Mouse (Mus musculus) hindlimb bud, embryonic 11.5 days (tissue): ENCODE results near the gene Arhgap25.

Experiments
- DNase-seq: peaks from one replicate; pipeline ENCODE4 v3.0.0-alpha.2; 2012; ENCODE audit warnings: low read depth, low spot score; ENCODE audit errors: extremely low spot score

The Arhgap25 gene

GRCm38 (mm10) chr6:87451016-87451415 is 82.0 kb downstream of the Arhgap25 start:
- no peak for DNase-seq

DNA sequence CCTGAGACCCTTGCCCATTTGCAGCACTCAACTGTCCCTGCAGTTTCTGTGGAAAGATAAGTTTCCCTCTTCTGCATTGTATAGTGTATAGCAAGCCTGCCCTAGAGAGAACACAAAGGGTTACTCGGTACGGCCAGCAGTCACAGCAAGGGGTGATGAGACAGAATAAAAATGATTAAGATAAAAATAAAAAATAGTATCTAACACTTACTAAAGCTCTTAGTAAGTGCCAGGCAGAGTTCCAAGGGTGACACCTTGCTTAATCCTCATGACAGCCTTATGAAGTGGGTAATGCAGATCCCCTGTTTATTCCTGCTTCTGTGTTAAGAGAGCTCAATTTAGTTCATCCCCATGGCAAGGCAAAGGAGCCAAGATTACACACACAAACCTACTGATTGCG is 83.5 kb downstream of the Arhgap25 start:
- no peak for DNase-seq

DNA sequence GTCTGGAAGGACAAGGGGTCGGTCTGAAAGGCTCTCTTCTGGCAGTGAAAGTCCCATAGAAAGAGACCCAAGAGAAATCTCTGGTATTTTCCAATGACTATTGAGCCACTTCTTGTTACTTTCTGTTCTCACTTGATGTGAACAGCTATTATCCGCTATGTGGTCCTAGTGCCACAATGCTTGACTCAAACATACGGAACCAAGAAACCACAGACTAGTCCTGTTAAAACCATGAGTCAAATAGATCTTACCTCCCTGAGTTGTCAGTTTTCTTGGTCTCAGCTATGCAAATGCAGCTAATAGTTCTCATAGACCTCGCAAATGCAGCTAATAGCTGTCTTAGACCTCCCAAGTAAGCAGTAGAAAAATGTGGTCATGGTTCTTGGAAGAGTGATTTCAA is 85.8 kb downstream of the Arhgap25 start:
- no peak for DNase-seq

DNA sequence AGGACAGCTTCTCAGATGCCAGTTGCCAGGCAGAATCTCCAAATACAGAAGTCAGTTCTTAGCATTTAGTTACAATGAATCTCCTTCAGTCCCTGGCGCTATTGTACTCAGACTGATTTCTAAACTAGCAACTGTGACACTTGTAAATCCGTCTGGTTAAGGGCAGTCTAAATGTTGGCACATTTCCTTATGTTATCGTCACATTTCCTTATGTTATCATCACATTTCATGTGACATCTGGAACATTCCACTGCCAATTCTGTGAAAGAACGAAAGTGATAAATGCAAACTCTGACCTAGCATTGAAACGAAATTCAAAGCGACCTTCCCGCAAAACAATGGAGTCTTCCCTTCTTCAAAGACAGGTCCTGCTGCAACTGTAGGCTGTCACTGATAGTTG is 87.8 kb downstream of the Arhgap25 start:
- DNase-seq, result no peak

- no peak for DNase-seq
Measured at GRCm38 (mm10) chr6:87443253-87443652, 89.8 kb downstream of the Arhgap25 start.

DNA sequence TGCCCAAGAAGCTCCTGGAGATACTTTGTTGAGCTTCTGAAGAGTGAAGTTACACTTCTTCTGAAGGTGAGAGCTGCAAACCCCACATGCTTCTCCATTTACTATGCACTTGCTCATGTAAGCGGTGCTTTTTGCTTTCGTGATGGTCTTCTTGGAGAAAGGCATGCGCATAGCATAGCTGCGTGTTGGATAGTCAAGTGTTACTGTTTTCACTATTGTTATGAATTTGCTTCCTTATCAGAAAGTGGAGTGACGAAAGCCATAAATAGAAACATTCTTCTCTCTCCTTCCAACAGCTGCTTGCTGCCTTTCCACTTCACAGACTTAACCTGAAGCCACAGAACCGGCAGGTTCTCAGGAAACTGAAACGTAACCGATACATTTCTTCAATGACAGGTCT is 96.3 kb downstream of the Arhgap25 start:
- DNase-seq, result no peak

- DNase-seq, result no peak
Measured at GRCm38 (mm10) chr6:87435791-87436190, 97.3 kb downstream of the Arhgap25 start.

GRCm38 (mm10) chr6:87428487-87429044 is 104.5 kb downstream of the Arhgap25 start, which contains the start of gene Bmp10:
TSS of gene Bmp10 (plus strand) at chr6:87428994.
- no peak for DNase-seq

- no peak for DNase-seq
Measured at GRCm38 (mm10) chr6:87427616-87428015, 105.4 kb downstream of the Arhgap25 start.

DNA sequence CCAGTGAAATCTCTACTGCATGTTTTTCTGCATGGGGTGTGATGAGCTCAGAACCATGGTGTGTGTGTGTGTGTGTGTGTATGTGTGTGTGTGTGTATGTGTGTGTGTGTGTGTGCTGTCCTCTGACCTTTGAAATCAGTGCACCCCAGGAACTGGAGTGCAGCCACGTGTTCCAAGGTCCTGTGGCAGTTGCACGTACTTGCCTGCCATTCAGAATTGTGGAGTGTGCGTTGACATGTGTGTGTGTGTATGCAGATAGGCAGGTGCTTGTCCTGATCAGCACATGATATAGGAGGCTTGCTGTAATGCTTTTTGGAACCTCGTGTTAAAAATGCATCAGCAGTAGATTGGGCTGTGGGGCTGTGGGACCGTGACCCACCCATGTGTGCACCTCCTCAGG is 106.1 kb downstream of the Arhgap25 start:
- no peak for DNase-seq

DNA sequence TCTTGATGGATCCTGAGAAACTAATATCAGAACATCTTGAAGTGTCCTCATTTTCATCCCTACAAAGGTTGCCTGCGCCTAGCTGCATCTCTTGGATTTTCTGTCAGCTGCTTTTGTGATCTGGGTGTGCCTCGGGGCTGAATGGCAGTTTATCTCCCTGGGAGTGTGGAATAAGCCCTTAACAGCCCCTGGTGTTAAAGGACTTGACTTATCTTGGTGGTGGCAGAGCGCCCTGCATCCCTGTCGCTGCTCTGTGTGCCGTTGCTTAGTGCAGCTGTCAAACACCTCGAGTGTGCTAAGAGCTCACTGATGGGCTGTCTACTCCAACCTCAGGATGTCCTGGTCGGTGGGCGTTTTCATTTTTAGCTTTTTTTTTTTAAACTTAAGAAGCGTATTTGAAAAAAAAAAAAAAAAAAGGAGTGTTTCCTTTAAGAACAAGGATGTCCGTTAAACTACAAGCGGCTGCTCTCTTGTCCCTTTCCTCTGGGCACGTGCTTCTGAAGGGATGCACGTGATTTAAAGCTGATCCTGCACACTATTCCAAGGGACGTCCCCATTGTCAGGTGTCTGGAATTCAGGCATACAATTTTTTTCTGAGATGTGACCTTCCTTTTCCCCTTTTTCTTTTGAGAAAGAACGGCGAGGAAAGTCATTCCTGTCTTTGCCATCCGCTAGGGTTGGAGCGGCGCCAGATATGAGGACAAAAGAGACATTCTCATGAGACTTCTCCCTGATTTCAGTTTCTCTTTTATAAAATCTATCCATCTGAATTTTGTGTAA is 108.8 kb downstream of the Arhgap25 start:
- DNase-seq, result no peak

- DNase-seq, result no peak
Measured at GRCm38 (mm10) chr6:87422304-87422703, 110.8 kb downstream of the Arhgap25 start.

- no peak for DNase-seq
Measured at GRCm38 (mm10) chr6:87412011-87412410, 121.0 kb downstream of the Arhgap25 start.
